Mouse (Mus musculus): ENCODE results near the gene Gabrb3.

DNA sequence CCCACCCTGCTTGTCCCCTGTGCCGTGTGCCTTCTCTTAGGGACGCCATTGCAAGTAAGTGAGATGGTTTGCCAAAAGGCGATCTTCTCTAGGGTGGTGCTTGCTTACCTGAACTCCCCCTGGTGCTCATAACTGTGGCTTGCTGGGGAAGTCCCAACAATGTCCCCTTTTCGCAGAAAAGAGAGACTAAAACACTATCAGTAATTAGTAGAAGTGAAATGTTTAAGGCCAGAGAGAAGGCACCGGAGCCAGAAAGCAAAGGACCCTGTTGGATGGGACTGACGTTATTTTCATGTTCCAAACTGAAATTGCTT is 32.2 kb upstream of the Gabrb3 start:
- no peak for TF ChIP-seq GATA1 (IDR thresholded peaks at IDR 0.05; ENCODE audit: borderline replicate concordance, low read length)
- TF ChIP-seq FLI1 (IDR thresholded peaks at IDR 0.05; ENCODE audit: low read length), result no peak

Data from megakaryocyte, embryonic 14.5 days (primary cell).